Mouse (Mus musculus): ENCODE results near the gene Mmp15.

GRCm38 (mm10) chr8:95422193-95422810 lies 70.2 kb downstream of the Mmp15 start:
- TF ChIP-seq CTCF (IDR thresholded peaks at IDR 0.05; ENCODE audit: insufficient read depth, low read length) = no peak
- TF ChIP-seq POLR2A (IDR thresholded peaks at IDR 0.05; ENCODE audit: borderline replicate concordance, extremely low read depth, low read depth, low read length) = no peak
